Mouse (Mus musculus): ENCODE data around the gene Ptk7. TPM values are rescaled to one million over a fixed set of nuclear protein-coding genes. Genes with fewer than 3 reads are reported as not detected.
A peak's percentile ranks its signal among the peaks of the same experiment; 100 is the strongest.

The Ptk7 gene
- 79.5 and 99.3 TPM in 2 replicates for polyA plus RNA-seq (2014; fragmentation: Nextera tagmentation; extraction: Ambion mirVana)

- H3K4me2 ChIP-seq, result peak within 1 kb of the TSS; percentile 86
- no peak for TF ChIP-seq CTCF (IDR thresholded peaks at IDR 0.05; ENCODE audit: low read depth)
- no peaks in the 10 kb centered on the region for H3K9me3 ChIP-seq (ENCODE audit: low read depth, low read length)
- H3K4me3 ChIP-seq (ENCODE audit: low read depth, low read length), result peak within 1 kb of the TSS; percentile 96
- no peaks in the 10 kb centered on the region for H3K27me3 ChIP-seq (ENCODE audit: insufficient read depth, low read length)
- H3K9ac ChIP-seq, result peak within 1 kb of the TSS; percentile 99
- WGBS, result under 1% methylated on average over 80 of the region's 90 CpGs
- ATAC-seq (ENCODE audit: insufficient read depth), result peak; percentile 67
- peaks cover 4% of the 10 kb centered on the region; the same call in 1 of the 2 replicates for H3K36me3 ChIP-seq (ENCODE audit: insufficient read depth)
- peaks cover 43% of the 10 kb centered on the region for H3K4me1 ChIP-seq (ENCODE audit: insufficient read depth)
- H3K27ac ChIP-seq (ENCODE audit: low read depth), result peak within 1 kb of the TSS; percentile 99
- DNase-seq, result peak; percentile 94
Observed at GRCm38 (mm10) chr17:46628791-46629684, at the start of gene Ptk7. Gene Ptk7 (minus strand): TSS chr17:46629504.

- peaks cover 52% of the 10 kb centered on the region for H3K36me3 ChIP-seq (ENCODE audit: insufficient read depth)
- WGBS, result 28% methylated on average over 9 of the region's 9 CpGs
- H3K27ac ChIP-seq (ENCODE audit: low read depth), result peak overlapping the region; percentile 85
- peaks cover 20% of the 10 kb centered on the region for H3K4me1 ChIP-seq (ENCODE audit: insufficient read depth)
- no peaks in the 10 kb centered on the region for H3K27me3 ChIP-seq (ENCODE audit: insufficient read depth, low read length)
- ATAC-seq (ENCODE audit: insufficient read depth), result no peak
- DNase-seq, result no peak
- peak overlapping the region; percentile 66 for H3K9ac ChIP-seq
- no peaks in the 10 kb centered on the region for H3K9me3 ChIP-seq (ENCODE audit: low read depth, low read length)
- TF ChIP-seq CTCF (IDR thresholded peaks at IDR 0.05; ENCODE audit: low read depth), result no peak
- peak overlapping the region; percentile 69 for H3K4me3 ChIP-seq (ENCODE audit: low read depth, low read length)
- H3K4me2 ChIP-seq, result peak overlapping the region; percentile 88
Observed at GRCm38 (mm10) chr17:46678911-46679310, 49.6 kb upstream of the Ptk7 start.

- H3K4me3 ChIP-seq (ENCODE audit: low read depth, low read length), result peak within 1 kb of the TSS; percentile 69
- DNase-seq (no peak), ATAC-seq (ENCODE audit: insufficient read depth) (no peak)
- H3K27me3 ChIP-seq (ENCODE audit: insufficient read depth, low read length), result no peaks in the 10 kb centered on the region
- WGBS, result 80% methylated on average over 8 of the region's 9 CpGs
- H3K4me1 ChIP-seq (ENCODE audit: insufficient read depth), result peaks cover 23% of the 10 kb centered on the region
- peak within 1 kb of the TSS; percentile 85 for H3K27ac ChIP-seq (ENCODE audit: low read depth)
- no peak for TF ChIP-seq CTCF (IDR thresholded peaks at IDR 0.05; ENCODE audit: low read depth)
- peak within 1 kb of the TSS; percentile 88 for H3K4me2 ChIP-seq
- peak within 1 kb of the TSS; percentile 66 for H3K9ac ChIP-seq
- peaks cover 48% of the 10 kb centered on the region for H3K36me3 ChIP-seq (ENCODE audit: insufficient read depth)
- no peaks in the 10 kb centered on the region for H3K9me3 ChIP-seq (ENCODE audit: low read depth, low read length)
Observed at GRCm38 (mm10) chr17:46678416-46678815, 49.1 kb upstream of the Ptk7 start, which contains the start of gene Mea1. Gene Mea1 (plus strand): TSS chr17:46678793.

- WGBS, result 18% methylated on average over 15 of the region's 15 CpGs
- Histone ChIP-seq H3K4me3 (ENCODE audit: low read depth, low read length) (peak overlapping the region; percentile 78), H3K36me3 (ENCODE audit: insufficient read depth) (peaks cover 56% of the 10 kb centered on the region), H3K27ac (ENCODE audit: low read depth) (peak overlapping the region; percentile 82), H3K9ac (peak overlapping the region; percentile 82), H3K4me2 (peak overlapping the region; percentile 93), H3K9me3 (ENCODE audit: low read depth, low read length) (no peaks in the 10 kb centered on the region), H3K27me3 (ENCODE audit: insufficient read depth, low read length) (no peaks in the 10 kb centered on the region), H3K4me1 (ENCODE audit: insufficient read depth) (peaks cover 18% of the 10 kb centered on the region)
- peak; percentile 44 for ATAC-seq (ENCODE audit: insufficient read depth)
- no peak for TF ChIP-seq CTCF (IDR thresholded peaks at IDR 0.05; ENCODE audit: low read depth)
- DNase-seq, result no peak
Observed at GRCm38 (mm10) chr17:46674530-46675283, 45.4 kb upstream of the Ptk7 start.

GRCm38 (mm10) chr17:46673850-46674529 lies 44.7 kb upstream of the Ptk7 start, which contains the start of gene Rrp36:
Gene Rrp36 (minus strand): TSS chr17:46674352.
- peak within 1 kb of the TSS; percentile 82 for H3K27ac ChIP-seq (ENCODE audit: low read depth)
- ATAC-seq (ENCODE audit: insufficient read depth) (peak; percentile 92), DNase-seq (peak; percentile 97)
- no peaks in the 10 kb centered on the region for H3K27me3 ChIP-seq (ENCODE audit: insufficient read depth, low read length)
- no peak for TF ChIP-seq CTCF (IDR thresholded peaks at IDR 0.05; ENCODE audit: low read depth)
- peaks cover 63% of the 10 kb centered on the region for H3K36me3 ChIP-seq (ENCODE audit: insufficient read depth)
- WGBS, result under 1% methylated on average over 43 of the region's 43 CpGs
- peak within 1 kb of the TSS; percentile 82 for H3K9ac ChIP-seq
- H3K9me3 ChIP-seq (ENCODE audit: low read depth, low read length), result no peaks in the 10 kb centered on the region
- H3K4me1 ChIP-seq (ENCODE audit: insufficient read depth), result peaks cover 12% of the 10 kb centered on the region
- peak within 1 kb of the TSS; percentile 93 for H3K4me2 ChIP-seq
- H3K4me3 ChIP-seq (ENCODE audit: low read depth, low read length), result peak within 1 kb of the TSS; percentile 78

- no peak overlapping the region for H3K4me2 ChIP-seq
- H3K9me3 ChIP-seq (ENCODE audit: low read depth, low read length), result no peaks in the 10 kb centered on the region
- no peaks in the 10 kb centered on the region for H3K27me3 ChIP-seq (ENCODE audit: insufficient read depth, low read length)
- no peak overlapping the region for H3K27ac ChIP-seq (ENCODE audit: low read depth)
- H3K36me3 ChIP-seq (ENCODE audit: insufficient read depth), result peaks cover 56% of the 10 kb centered on the region
- no peak overlapping the region for H3K9ac ChIP-seq
- peaks cover 9% of the 10 kb centered on the region for H3K4me1 ChIP-seq (ENCODE audit: insufficient read depth)
- DNase-seq, result no peak
- no peak overlapping the region for H3K4me3 ChIP-seq (ENCODE audit: low read depth, low read length)
- TF ChIP-seq CTCF (IDR thresholded peaks at IDR 0.05; ENCODE audit: low read depth), result no peak
- ATAC-seq (ENCODE audit: insufficient read depth), result no peak
- WGBS, result 90% methylated on average over 10 of the region's 10 CpGs
Observed at GRCm38 (mm10) chr17:46669911-46670310, 40.6 kb upstream of the Ptk7 start.

All from lung, embryonic 14.5 days (tissue).